In the genomic region with DNA sequence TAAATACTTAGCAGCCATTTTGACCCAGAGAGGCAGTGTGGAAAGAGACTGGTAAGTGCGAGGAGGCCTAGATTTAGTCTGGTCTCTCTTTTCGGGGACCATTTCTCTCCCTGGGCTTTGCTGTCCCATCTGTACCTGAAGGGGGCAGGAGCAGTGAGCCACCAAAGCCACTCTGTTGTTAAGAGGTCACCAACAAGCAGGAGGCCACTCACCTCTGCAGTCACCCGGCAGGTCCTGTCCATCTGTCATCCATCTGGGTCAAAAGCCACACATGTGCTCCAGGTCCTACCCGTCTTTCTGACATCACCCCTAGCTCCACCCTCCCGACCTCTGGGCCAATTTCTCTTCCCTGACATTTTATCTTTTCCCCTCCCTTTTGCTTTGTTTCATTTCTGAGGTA, we compare ENCODE assay signal across 13 mouse cellular contexts. TPM values are rescaled to one million over a fixed set of nuclear protein-coding genes. Genes with fewer than 3 reads are reported as not detected.
"Had no signal": no experiment of that assay in that cellular context is flagged by ENCODE, and none has a peak within 500 bp of the region (broad histone marks: within the 10 kb centered on the region; RNA-seq: fewer than 3 reads in every experiment).

No protein-coding gene starts in this region.

- H3K4me3 ChIP-seq: layer of hippocampus, adult 2 months; limb, embryonic 12.5 days; midbrain, embryonic 15.5 days; neural tube, embryonic 12.5 days had no signal

- ATAC-seq: inflammation-experienced regulatory T-cells, adult 6 months; intestine, postnatal 0 days; midbrain, embryonic 15.5 days had no signal

- H3K27ac ChIP-seq: layer of hippocampus, adult 2 months; limb, embryonic 12.5 days; midbrain, embryonic 15.5 days; neural tube, embryonic 12.5 days had no signal

- H3K4me1 ChIP-seq: midbrain, embryonic 15.5 days had no signal

- H3K36me3 ChIP-seq: limb, embryonic 12.5 days; midbrain, embryonic 15.5 days; neural tube, embryonic 12.5 days had no signal

- H3K9me3 ChIP-seq: limb, embryonic 12.5 days; midbrain, embryonic 15.5 days; neural tube, embryonic 12.5 days had no signal

- H3K4me2 ChIP-seq: limb, embryonic 12.5 days; midbrain, embryonic 15.5 days; neural tube, embryonic 12.5 days had no signal

- DNase-seq: kidney, adult 8-10 months; kidney, postnatal 4 days; lung, adult 18-20 months; lung, postnatal 36 days; right cerebral cortex, postnatal 14 days had no signal

- H3K27me3 ChIP-seq: limb, embryonic 12.5 days; midbrain, embryonic 15.5 days; neural tube, embryonic 12.5 days had no signal

- H3K9ac ChIP-seq: limb, embryonic 12.5 days; midbrain, embryonic 15.5 days; neural tube, embryonic 12.5 days had no signal

RNA-seq across cellular contexts. Expression of a gene that starts 14.2 kb away (rescaled TPM):
- total RNA-seq: megakaryocyte progenitor cell, adult 5-6 weeks; monocyte, adult 5-6 weeks had no signal
